Mouse (Mus musculus) v-Abl transformed pro-B cells (cell line): ENCODE measurements around the gene Ahdc1.

Experiments
- in situ Hi-C, 2 experiments: fragments of 400-800 bp; cut with MboI; formaldehyde crosslinking; loops; one replicate each; pipeline ENCODE4 v1.15.1; 2025; ENCODE audit not compliant: unreplicated experiment in 2 of 2

Ahdc1 gene

GRCm38 (mm10) chr4:133068400-133069138 is 57.5 kb downstream of the Ahdc1 start:
- in situ Hi-C loops, result no loop called here

- in situ Hi-C loops, result loop anchor here in 1 of 2 experiments (5.0 kb wide), 1 partner anchor 37 kb away; no protein-coding TSS in a partner anchor
These were observed 59.3 kb downstream of the Ahdc1 start for GRCm38 (mm10) chr4:133070388-133070787.

GRCm38 (mm10) chr4:133070821-133071372 is 59.8 kb downstream of the Ahdc1 start:
- in situ Hi-C loops, result loop anchor here in 1 of 2 experiments (5.0 kb wide), 1 partner anchor 36 kb away; no protein-coding TSS in a partner anchor

GRCm38 (mm10) chr4:133073192-133073591 is 62.1 kb downstream of the Ahdc1 start:
- in situ Hi-C loops, result loop anchor here in 1 of 2 experiments (5.0 kb wide), 1 partner anchor 34 kb away; no protein-coding TSS in a partner anchor

- in situ Hi-C loops, result loop anchor here in 1 of 2 experiments (5.0 kb wide), 1 partner anchor 33 kb away; no protein-coding TSS in a partner anchor
These were observed 63.2 kb downstream of the Ahdc1 start for GRCm38 (mm10) chr4:133074070-133074819.

- in situ Hi-C loops, result loop anchor here in 1 of 2 experiments (5.0 kb wide), 1 partner anchor 32 kb away; no protein-coding TSS in a partner anchor
These were observed 64.0 kb downstream of the Ahdc1 start for GRCm38 (mm10) chr4:133074894-133075572.

- in situ Hi-C loops, result no loop called here
These were observed 67.9 kb downstream of the Ahdc1 start for GRCm38 (mm10) chr4:133078947-133079346.

GRCm38 (mm10) chr4:133079416-133080113 is 68.5 kb downstream of the Ahdc1 start:
- in situ Hi-C loops, result loop anchor here in 1 of 2 experiments (10.0 kb wide), 1 partner anchor 65 kb away; the partner anchor contains the start of gene Ahdc1

GRCm38 (mm10) chr4:133080862-133081261 is 69.8 kb downstream of the Ahdc1 start:
- in situ Hi-C loops, result loop anchor here in 1 of 2 experiments (10.0 kb wide), 1 partner anchor 66 kb away; the partner anchor contains the start of gene Ahdc1

GRCm38 (mm10) chr4:133082216-133082773 is 71.2 kb downstream of the Ahdc1 start:
- in situ Hi-C loops, result loop anchor here in 1 of 2 experiments (10.0 kb wide), 1 partner anchor 67 kb away; the partner anchor contains the start of gene Ahdc1

- in situ Hi-C loops, result loop anchor here in 1 of 2 experiments (10.0 kb wide), 1 partner anchor 69 kb away; the partner anchor contains the start of gene Ahdc1
These were observed 73.2 kb downstream of the Ahdc1 start for GRCm38 (mm10) chr4:133083991-133084861.

- in situ Hi-C loops, result loop anchor here in 1 of 2 experiments (10.0 kb wide), 1 partner anchor 70 kb away; the partner anchor contains the start of gene Ahdc1
These were observed 74.1 kb downstream of the Ahdc1 start for GRCm38 (mm10) chr4:133085011-133085782.

GRCm38 (mm10) chr4:133085783-133086342 is 74.8 kb downstream of the Ahdc1 start:
- in situ Hi-C loops, result loop anchor here in 1 of 2 experiments (10.0 kb wide), 1 partner anchor 71 kb away; the partner anchor contains the start of gene Ahdc1

GRCm38 (mm10) chr4:133087177-133087714 is 76.2 kb downstream of the Ahdc1 start:
- in situ Hi-C loops, result loop anchor here in 1 of 2 experiments (10.0 kb wide), 1 partner anchor 72 kb away; the partner anchor contains the start of gene Ahdc1

GRCm38 (mm10) chr4:133087835-133088234 is 76.8 kb downstream of the Ahdc1 start:
- in situ Hi-C loops, result loop anchor here in 1 of 2 experiments (10.0 kb wide), 1 partner anchor 73 kb away; the partner anchor contains the start of gene Ahdc1

GRCm38 (mm10) chr4:133089319-133089718 is 78.3 kb downstream of the Ahdc1 start:
- in situ Hi-C loops, result loop anchor here in 1 of 2 experiments (10.0 kb wide), 1 partner anchor 75 kb away; the partner anchor contains the start of gene Ahdc1
